Mouse (Mus musculus) stomach, embryonic 14.5 days (tissue): Measurements from ENCODE around the gene Lrrc57. TPM values are rescaled to one million over a fixed set of nuclear protein-coding genes. Genes with fewer than 3 reads are reported as not detected.

ENCODE experiments used
- polyA plus RNA-seq: library from polyadenylated mRNA; unstranded; fragments of >200 nt; fragmentation: Nextera tagmentation; extraction: Ambion mirVana; gene quantifications from 2 replicates; pipeline ENCODE4 v1.2.1, GENCODE M21; 2014

Gene Lrrc57
- polyA plus RNA-seq, 1 experiment from 2014 or later = 20.1 TPM

Other genes with a start within 250 kb of the Lrrc57 start
- 7.6 and 10.5 TPM in 2 replicates for gene Ganc, start 205.6 kb downstream of the Lrrc57 start, polyA plus RNA-seq
- gene Tmem87a, start 205.4 kb downstream of the Lrrc57 start, polyA plus RNA-seq = 23.2 and 28.7 TPM in 2 replicates
- gene Capn3, start 153.5 kb downstream of the Lrrc57 start, polyA plus RNA-seq = 0.42 and 1.1 TPM in 2 replicates
- gene Zfp106, start 45.7 kb downstream of the Lrrc57 start, polyA plus RNA-seq = 66.6 and 70.8 TPM in 2 replicates
- gene Snap23, start 41.8 kb downstream of the Lrrc57 start, polyA plus RNA-seq = 52.9 and 61.9 TPM in 2 replicates
- 24.6 and 26.9 TPM in 2 replicates for gene Haus2, start 137 bp downstream of the Lrrc57 start, polyA plus RNA-seq
- gene Stard9, start 19.6 kb upstream of the Lrrc57 start, polyA plus RNA-seq = 10.0 and 10.5 TPM in 2 replicates
- 7.9 and 10.3 TPM in 2 replicates for gene Cdan1, start 240.6 kb upstream of the Lrrc57 start, polyA plus RNA-seq
- gene Ttbk2, start 241.1 kb upstream of the Lrrc57 start, polyA plus RNA-seq = 5.1 and 6.3 TPM in 2 replicates